Mouse (Mus musculus) midbrain, embryonic 11.5 days (tissue): ENCODE results near the gene Fscb. TPM values are rescaled to one million over a fixed set of nuclear protein-coding genes. Genes with fewer than 3 reads are reported as not detected.
A peak's percentile ranks its signal among the peaks of the same experiment; 100 is the strongest.

Source experiments
- ATAC-seq: fragments of 200-750 bp; cut with Nextera tagmentation; 2 replicates; pipeline ENCODE4 v1.8.0; 2017; ENCODE audit warnings: moderate TSS enrichment, moderate library complexity; ENCODE audit not compliant: low FRiP score
- DNase-seq: peaks from one replicate; pipeline ENCODE4 v3.0.0; 2015; ENCODE audit warnings: low spot score; ENCODE audit errors: missing footprints
- H3K27ac ChIP-seq: fragments of 300-500 bp; sonication (generic); 2 replicates; pipeline ENCODE4 v1.5.1; 2014; ENCODE audit warnings: low read depth, low read length
- H3K27me3 ChIP-seq: fragments of 300-500 bp; sonication (generic); 2 replicates; pipeline ENCODE4 v1.6.1; 2014; ENCODE audit warnings: mild to moderate bottlenecking, low read length, moderate library complexity, mixed read lengths; ENCODE audit not compliant: control insufficient read depth, insufficient read depth
- H3K36me3 ChIP-seq: fragments of 300-500 bp; sonication (generic); 2 replicates; pipeline ENCODE4 v1.6.1; 2014; ENCODE audit warnings: mild to moderate bottlenecking, low read length, moderate library complexity, mixed read lengths; ENCODE audit not compliant: control insufficient read depth, insufficient read depth
- H3K4me1 ChIP-seq: fragments of 300-500 bp; sonication (generic); 2 replicates; pipeline ENCODE4 v1.6.1; 2014; ENCODE audit warnings: low read length; ENCODE audit not compliant: control insufficient read depth, insufficient read depth
- H3K4me2 ChIP-seq: fragments of 300-500 bp; sonication (generic); 2 replicates; pipeline ENCODE4 v1.6.1; 2014; ENCODE audit warnings: mild to moderate bottlenecking, moderate library complexity
- H3K4me3 ChIP-seq: fragments of 300-500 bp; sonication (generic); 2 replicates; pipeline ENCODE4 v1.5.1; 2014; ENCODE audit warnings: low read depth, low read length
- H3K9ac ChIP-seq: fragments of 300-500 bp; sonication (generic); 2 replicates; pipeline ENCODE4 v1.6.1; 2014; ENCODE audit warnings: low read length
- H3K9me3 ChIP-seq: fragments of 300-500 bp; sonication (generic); 2 replicates; pipeline ENCODE4 v1.6.1; 2016; ENCODE audit warnings: low read length; ENCODE audit not compliant: control insufficient read depth
- WGBS: fragments of 180-500 bp; shearing (Covaris S2); extraction: QIAGEN DNeasy Blood & Tissue Kit; methylation state at CpG from one replicate; pipeline ENCODE4 v1.1.7; 2014; 5-methylcytosine and 5-hydroxymethylcytosine counted together
- polyA plus RNA-seq: library from polyadenylated mRNA; unstranded; fragments of >200 nt; fragmentation: Nextera tagmentation; extraction: Ambion mirVana; gene quantifications from 2 replicates; pipeline ENCODE4 v1.2.1, GENCODE M21; 2014

Fscb gene
- not detected in 2 replicates for polyA plus RNA-seq

GRCm38 (mm10) chr12:64474590-64474989 lies at the start of gene Fscb:
Fscb (minus strand) TSS chr12:64474690.
- Histone ChIP-seq H3K27me3 (no peaks in the 10 kb centered on the region), H3K4me1 (no peaks in the 10 kb centered on the region), H3K9ac (no peak within 1 kb of the TSS), H3K9me3 (no peaks in the 10 kb centered on the region), H3K4me3 (no peak within 1 kb of the TSS), H3K27ac (no peak within 1 kb of the TSS), H3K4me2 (no peak within 1 kb of the TSS), H3K36me3 (no peaks in the 10 kb centered on the region)
- WGBS, result 81% methylated on average over 1 of the region's 1 CpGs
- no peak for ATAC-seq
- no peak for DNase-seq

GRCm38 (mm10) chr12:64516775-64517174 lies 42.3 kb upstream of the Fscb start:
- no peak for ATAC-seq

DNA sequence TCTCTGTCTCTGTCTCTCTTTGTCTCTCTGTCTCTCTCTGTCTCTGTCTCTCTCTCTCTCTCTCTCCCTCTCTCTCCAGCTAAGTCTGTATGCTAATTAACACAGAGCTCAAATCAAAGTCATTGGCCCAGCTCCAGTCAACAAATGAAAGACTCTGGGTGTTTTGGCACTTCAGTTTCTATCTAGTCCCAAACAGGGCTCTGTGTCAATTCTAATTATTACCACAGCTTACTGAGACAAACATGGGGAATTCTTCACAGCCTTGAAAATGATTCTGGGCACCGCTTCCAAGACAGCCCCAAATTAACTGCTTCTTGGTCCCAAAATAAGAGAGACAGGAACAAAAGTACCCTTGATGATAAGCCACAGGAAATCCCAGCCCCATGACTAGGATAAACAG lies 38.9 kb upstream of the Fscb start:
- Histone ChIP-seq H3K27ac (no peak overlapping the region), H3K4me2 (no peak overlapping the region), H3K36me3 (no peaks in the 10 kb centered on the region), H3K4me1 (no peaks in the 10 kb centered on the region), H3K4me3 (no peak overlapping the region), H3K27me3 (no peaks in the 10 kb centered on the region), H3K9ac (no peak overlapping the region), H3K9me3 (no peaks in the 10 kb centered on the region)
- DNase-seq, result no peak
- ATAC-seq, result no peak
- 80% methylated on average over 1 of the region's 1 CpGs for WGBS

More at GRCm38 (mm10) chr12:64516775-64517174, 42.3 kb upstream of the Fscb start:
- no peak overlapping the region for H3K4me3 ChIP-seq
- peak; percentile 53 for DNase-seq
- H3K4me1 ChIP-seq, result no peaks in the 10 kb centered on the region
- 66% methylated on average over 2 of the region's 2 CpGs for WGBS
- no peaks in the 10 kb centered on the region for H3K27me3 ChIP-seq
- H3K36me3 ChIP-seq, result no peaks in the 10 kb centered on the region
- no peak overlapping the region for H3K4me2 ChIP-seq
- no peaks in the 10 kb centered on the region for H3K9me3 ChIP-seq
- H3K9ac ChIP-seq, result no peak overlapping the region
- no peak overlapping the region for H3K27ac ChIP-seq

DNA sequence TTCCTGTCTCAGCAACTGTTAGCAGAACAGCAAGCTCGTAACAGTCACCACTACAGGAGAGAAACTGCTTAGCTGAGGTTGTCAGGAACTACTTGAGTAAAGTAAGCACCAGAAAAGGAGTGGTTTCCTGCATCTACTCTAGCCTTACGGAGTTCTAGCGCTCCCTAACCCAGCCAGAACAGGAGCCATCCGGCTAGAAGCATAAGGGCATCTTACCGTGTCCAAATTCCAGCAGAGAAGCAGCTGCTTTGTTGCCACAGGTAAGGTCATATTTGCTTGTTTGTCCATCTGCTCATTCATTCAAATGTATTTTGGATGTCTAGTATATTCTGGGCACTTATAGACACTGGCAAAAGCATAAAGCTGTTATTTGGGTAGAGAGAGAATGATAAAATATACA lies 23.2 kb upstream of the Fscb start:
- H3K9me3 ChIP-seq, result no peaks in the 10 kb centered on the region
- H3K4me3 ChIP-seq, result no peak overlapping the region
- DNase-seq, result peak; percentile 19
- H3K27me3 ChIP-seq, result no peaks in the 10 kb centered on the region
- H3K4me2 ChIP-seq, result no peak overlapping the region
- no peak for ATAC-seq
- no peaks in the 10 kb centered on the region for H3K4me1 ChIP-seq
- WGBS, result 80% methylated on average over 5 of the region's 5 CpGs
- no peaks in the 10 kb centered on the region for H3K36me3 ChIP-seq
- no peak overlapping the region for H3K9ac ChIP-seq
- H3K27ac ChIP-seq, result no peak overlapping the region

GRCm38 (mm10) chr12:64473615-64474014 lies 875 bp downstream of the Fscb start:
- H3K36me3 ChIP-seq, result no peaks in the 10 kb centered on the region
- H3K27me3 ChIP-seq, result no peaks in the 10 kb centered on the region
- no peaks in the 10 kb centered on the region for H3K4me1 ChIP-seq
- H3K27ac ChIP-seq, result no peak overlapping the region
- no peak overlapping the region for H3K4me2 ChIP-seq
- no peaks in the 10 kb centered on the region for H3K9me3 ChIP-seq
- no peak for DNase-seq
- H3K9ac ChIP-seq, result no peak overlapping the region
- no peak for ATAC-seq
- WGBS, result 88% methylated on average over 1 of the region's 1 CpGs
- H3K4me3 ChIP-seq, result no peak overlapping the region

DNA sequence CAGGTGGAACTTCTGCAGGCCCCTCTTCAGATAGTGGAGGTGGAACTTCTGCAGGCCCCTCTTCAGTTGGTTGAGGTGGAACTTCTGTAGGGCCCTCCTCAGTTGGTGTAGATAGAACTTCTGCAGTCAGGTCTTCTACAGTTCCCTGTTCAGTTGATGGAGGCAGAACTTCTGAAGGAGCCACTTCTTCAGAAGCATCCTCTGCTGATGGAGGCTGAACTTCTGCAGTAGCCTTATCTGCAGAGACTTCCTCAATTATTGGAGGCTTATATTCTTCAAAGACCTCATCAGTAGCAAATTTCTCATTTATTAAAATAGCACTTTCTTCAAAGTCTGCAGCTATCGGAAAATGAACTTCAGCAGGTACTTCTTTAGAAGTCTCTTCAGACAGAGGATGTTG lies 1.4 kb downstream of the Fscb start:
- Histone ChIP-seq H3K27me3 (no peaks in the 10 kb centered on the region), H3K9ac (no peak overlapping the region), H3K27ac (no peak overlapping the region), H3K4me1 (no peaks in the 10 kb centered on the region), H3K36me3 (no peaks in the 10 kb centered on the region), H3K4me2 (no peak overlapping the region), H3K4me3 (no peak overlapping the region), H3K9me3 (no peaks in the 10 kb centered on the region)
- WGBS, result 89% methylated on average over 1 of the region's 1 CpGs
- DNase-seq (no peak), ATAC-seq (no peak)

DNA sequence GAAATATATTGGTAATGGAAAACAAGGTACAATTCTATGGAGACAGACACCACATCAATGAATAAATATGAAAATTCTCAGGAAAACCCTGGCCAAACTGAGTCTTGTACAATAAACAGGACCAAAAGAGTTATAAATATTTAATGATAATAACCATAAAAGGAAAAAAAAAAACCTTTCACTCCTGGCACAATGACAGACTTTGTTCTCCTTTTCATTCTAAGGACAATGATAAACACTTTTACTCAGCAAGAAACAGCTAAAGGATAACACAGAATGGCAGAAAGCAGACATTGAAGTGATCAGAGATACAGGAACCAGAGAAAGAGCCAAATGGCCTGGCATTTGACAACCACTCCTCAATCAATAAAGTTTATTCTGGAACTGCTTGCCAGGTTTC lies 19.3 kb downstream of the Fscb start:
- DNase-seq (no peak), ATAC-seq (no peak)
- Histone ChIP-seq H3K4me1 (no peaks in the 10 kb centered on the region), H3K27me3 (no peaks in the 10 kb centered on the region), H3K4me3 (no peak overlapping the region), H3K36me3 (no peaks in the 10 kb centered on the region), H3K27ac (no peak overlapping the region), H3K9me3 (no peaks in the 10 kb centered on the region), H3K9ac (no peak overlapping the region), H3K4me2 (no peak overlapping the region)

DNA sequence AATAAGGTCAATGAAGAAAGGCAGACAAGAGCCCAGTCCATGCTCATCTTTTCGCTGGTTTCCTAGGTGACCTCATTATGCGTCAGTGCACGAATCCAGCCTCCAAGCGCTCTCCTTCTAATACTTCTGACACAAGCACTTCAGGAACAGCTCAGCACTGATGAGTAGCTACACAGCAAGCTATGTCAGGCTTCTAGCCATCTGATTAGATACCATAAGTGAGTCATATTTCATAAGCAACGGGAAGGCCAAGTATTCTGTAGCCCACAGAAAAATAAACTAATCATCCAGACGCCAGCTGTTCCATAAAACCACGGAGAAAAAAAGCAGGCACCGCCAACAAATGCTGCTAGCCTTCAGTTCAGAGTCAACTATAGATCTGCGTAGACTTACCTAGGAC lies 24.6 kb downstream of the Fscb start:
- no peak overlapping the region for H3K4me2 ChIP-seq
- WGBS, result 82% methylated on average over 9 of the region's 9 CpGs
- H3K4me3 ChIP-seq, result no peak overlapping the region
- no peak for ATAC-seq
- no peaks in the 10 kb centered on the region for H3K9me3 ChIP-seq
- no peaks in the 10 kb centered on the region for H3K27me3 ChIP-seq
- no peak overlapping the region for H3K27ac ChIP-seq
- no peak for DNase-seq
- H3K36me3 ChIP-seq, result no peaks in the 10 kb centered on the region
- no peaks in the 10 kb centered on the region for H3K4me1 ChIP-seq
- no peak overlapping the region for H3K9ac ChIP-seq

DNA sequence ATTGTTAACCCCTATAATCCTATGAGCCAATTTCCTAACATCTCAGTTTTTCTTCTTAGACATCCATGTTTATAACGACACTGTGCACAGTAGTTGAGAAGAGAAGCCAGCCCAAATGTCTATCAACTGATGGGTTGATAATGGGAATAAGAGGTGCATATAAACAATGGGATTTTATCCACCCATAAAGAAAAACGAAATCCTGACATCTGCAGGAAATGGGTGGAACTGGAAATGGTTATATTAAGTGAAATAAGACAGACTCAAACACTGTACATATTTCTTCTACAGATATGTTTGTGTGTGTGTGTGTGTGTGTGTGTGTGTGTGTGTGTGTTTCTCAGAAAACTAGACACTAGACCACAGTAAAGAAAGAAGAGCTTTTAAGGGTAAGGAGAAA lies 37.8 kb downstream of the Fscb start:
- Histone ChIP-seq H3K27me3 (no peaks in the 10 kb centered on the region), H3K4me3 (no peak overlapping the region), H3K36me3 (no peaks in the 10 kb centered on the region), H3K27ac (no peak overlapping the region), H3K4me2 (no peak overlapping the region), H3K4me1 (no peaks in the 10 kb centered on the region), H3K9me3 (no peaks in the 10 kb centered on the region), H3K9ac (no peak overlapping the region)
- ATAC-seq (no peak), DNase-seq (no peak)
- WGBS, result 65% methylated on average over 2 of the region's 2 CpGs
